Mouse (Mus musculus): ENCODE results near the gene Dcp1b.

DNA sequence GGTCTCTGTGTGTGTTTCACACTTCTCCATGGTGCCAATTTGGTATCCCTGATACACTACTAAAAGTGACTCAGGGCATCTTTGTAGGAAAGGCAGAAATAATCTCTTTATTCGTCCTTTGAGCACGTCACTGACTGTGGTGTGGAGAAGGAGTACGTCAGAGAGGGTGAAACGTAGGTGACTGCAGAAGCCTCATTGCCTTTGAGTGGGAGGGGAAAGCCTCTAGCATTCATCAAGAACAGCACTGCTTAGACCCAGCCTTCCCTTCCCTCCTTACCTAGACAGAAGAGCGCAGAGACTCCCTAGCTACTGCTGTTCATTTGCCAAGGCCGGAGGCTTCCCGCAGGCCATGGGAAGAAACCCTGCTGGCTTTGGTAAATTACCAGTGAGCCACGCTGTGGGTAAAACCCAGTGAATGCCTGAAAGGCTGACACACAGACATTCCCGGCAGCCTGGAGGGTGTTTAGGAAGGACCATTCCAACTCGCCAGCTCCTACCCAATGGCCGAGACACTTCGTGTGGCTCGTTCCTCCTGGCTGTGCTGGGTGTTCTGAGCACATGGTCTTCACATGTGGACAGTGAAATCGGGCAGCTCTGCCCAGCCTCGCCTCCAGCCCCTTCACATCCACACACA is 44.3 kb downstream of the Dcp1b start:
- no peak for TF ChIP-seq CTCF (IDR thresholded peaks at IDR 0.05; ENCODE audit: borderline replicate concordance, insufficient read depth, low read depth, low read length)
- TF ChIP-seq POLR2A (IDR thresholded peaks at IDR 0.05; ENCODE audit: borderline replicate concordance, insufficient read depth, low read length): no peak
